Mouse (Mus musculus) neural tube, postnatal 0 days (tissue): ENCODE measurements around the gene Cenph. TPM values are rescaled to one million over a fixed set of nuclear protein-coding genes. Genes with fewer than 3 reads are reported as not detected.

Experiments used
- polyA plus RNA-seq: library from polyadenylated mRNA; unstranded; fragments of >200 nt; fragmentation: Nextera tagmentation; extraction: Ambion mirVana; gene quantifications from 2 replicates; pipeline ENCODE4 v1.2.1, GENCODE M21; 2015

The Cenph gene
- polyA plus RNA-seq: 4.0 and 4.4 TPM in 2 replicates

GRCm38 (mm10) chr13:100775252-100776055, at the start of gene Cenph:
Cenph (minus strand) TSS chr13:100775899.

GRCm38 (mm10) chr13:100786414-100786867, 10.7 kb upstream of the Cenph start, which contains the start of gene Ccnb1:
Ccnb1 (minus strand) TSS chr13:100786570.

GRCm38 (mm10) chr13:100744036-100744744, 31.5 kb downstream of the Cenph start, which contains the start of gene Mrps36:
Mrps36 (minus strand) TSS chr13:100744659.

GRCm38 (mm10) chr13:100730861-100731176, 44.9 kb downstream of the Cenph start, which contains the start of gene Cdk7:
Cdk7 (minus strand) TSS chr13:100730939.

Other genes with a start within 250 kb of the Cenph start
- gene Ocln, start 223.2 kb downstream of the Cenph start, polyA plus RNA-seq: 9.9 and 11.7 TPM in 2 replicates
- 2.5 and 2.7 TPM in 2 replicates for gene Marveld2, start 158.9 kb downstream of the Cenph start, polyA plus RNA-seq
- 278 and 282 TPM in 2 replicates for gene Ak6, start 124.9 kb downstream of the Cenph start, polyA plus RNA-seq
- gene Rad17, start 124.8 kb downstream of the Cenph start, polyA plus RNA-seq: 12.8 and 14.2 TPM in 2 replicates
- gene Taf9, start 124.3 kb downstream of the Cenph start, polyA plus RNA-seq: 34.7 and 40.9 TPM in 2 replicates
- 1.1 and 1.5 TPM in 2 replicates for gene Ccdc125, start 106.2 kb downstream of the Cenph start, polyA plus RNA-seq
- gene Cdk7, start 45.0 kb downstream of the Cenph start, polyA plus RNA-seq: 31.7 and 34.0 TPM in 2 replicates
- gene Mrps36, start 31.2 kb downstream of the Cenph start, polyA plus RNA-seq: 208 and 224 TPM in 2 replicates
- gene Ccnb1, start 10.7 kb upstream of the Cenph start, polyA plus RNA-seq: 16.1 and 17.3 TPM in 2 replicates
- 28.9 and 30.9 TPM in 2 replicates for gene Slc30a5, start 57.5 kb upstream of the Cenph start, polyA plus RNA-seq